Mouse (Mus musculus) heart, adult 8-10 months (tissue): ENCODE measurements around the gene Exoc4. TPM values are rescaled to one million over a fixed set of nuclear protein-coding genes. Genes with fewer than 3 reads are reported as not detected.

Source experiments
- DNase-seq: peaks from one replicate; pipeline ENCODE4 v3.0.0; 2022; ENCODE audit warnings: low spot score
- total RNA-seq, 4 experiments: library from RNA; stranded (reverse); gene quantifications; 2 replicates each; pipeline ENCODE4 v1.2.4; 2022

Exoc4 gene
- total RNA-seq, 4 experiments from 2014 or later: 33.9 to 40.6 (median 36.6) TPM

- DNase-seq: no peak
These were observed 764.6 kb downstream of the Exoc4 start for GRCm38 (mm10) chr6:34013469-34013868.

Other genes with a start within 250 kb of the Exoc4 start
- gene Chchd3, start 188.8 kb upstream of the Exoc4 start, total RNA-seq: 100 to 1,000 TPM; 479 to 576 (median 528) TPM